Mouse (Mus musculus): ENCODE data around the gene Xcl1.
A peak's percentile ranks its signal among the peaks of the same experiment; 100 is the strongest.
"Not testable (repeated sequence)": the region's sequence is repeated elsewhere in the genome, so short reads cannot be mapped to it uniquely, and the experiment has no call there.

The Xcl1 gene

GRCm38 (mm10) chr1:164935477-164936044 lies at the start of gene Xcl1:
Gene Xcl1 (minus strand): TSS chr1:164935527.
- no peak for DNase-seq

- not testable (repeated sequence) for DNase-seq
Measured at GRCm38 (mm10) chr1:164984681-164985080, 49.4 kb upstream of the Xcl1 start.

- DNase-seq, result no peak
Measured at GRCm38 (mm10) chr1:164977351-164977750, 42.0 kb upstream of the Xcl1 start.

GRCm38 (mm10) chr1:164975729-164976128 lies 40.4 kb upstream of the Xcl1 start:
- DNase-seq, result no peak

GRCm38 (mm10) chr1:164975276-164975675 lies 39.9 kb upstream of the Xcl1 start:
- no peak for DNase-seq

- DNase-seq, result no peak
Measured at GRCm38 (mm10) chr1:164973790-164974189, 38.5 kb upstream of the Xcl1 start.

GRCm38 (mm10) chr1:164973341-164973740 lies 38.0 kb upstream of the Xcl1 start:
- no peak for DNase-seq

DNA sequence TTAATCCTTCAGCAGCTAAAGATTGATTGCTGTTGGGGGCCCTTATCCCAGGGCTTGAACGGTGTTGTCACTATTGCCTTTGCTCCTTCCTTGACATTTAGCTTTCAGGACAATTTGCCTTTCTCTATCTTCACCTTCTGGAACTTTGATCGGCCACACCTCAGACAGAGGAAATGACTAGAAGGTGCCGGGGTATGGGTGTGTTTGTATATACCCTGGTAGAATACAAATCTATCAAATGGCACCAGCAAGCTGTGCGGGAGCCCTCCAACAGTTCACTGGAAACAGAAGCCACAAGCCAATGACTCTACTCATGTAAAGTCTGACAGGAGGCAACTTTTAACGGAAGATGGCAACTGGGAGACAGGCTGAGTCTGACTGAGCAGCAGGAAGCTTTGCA lies 37.4 kb upstream of the Xcl1 start:
- DNase-seq, result no peak

DNA sequence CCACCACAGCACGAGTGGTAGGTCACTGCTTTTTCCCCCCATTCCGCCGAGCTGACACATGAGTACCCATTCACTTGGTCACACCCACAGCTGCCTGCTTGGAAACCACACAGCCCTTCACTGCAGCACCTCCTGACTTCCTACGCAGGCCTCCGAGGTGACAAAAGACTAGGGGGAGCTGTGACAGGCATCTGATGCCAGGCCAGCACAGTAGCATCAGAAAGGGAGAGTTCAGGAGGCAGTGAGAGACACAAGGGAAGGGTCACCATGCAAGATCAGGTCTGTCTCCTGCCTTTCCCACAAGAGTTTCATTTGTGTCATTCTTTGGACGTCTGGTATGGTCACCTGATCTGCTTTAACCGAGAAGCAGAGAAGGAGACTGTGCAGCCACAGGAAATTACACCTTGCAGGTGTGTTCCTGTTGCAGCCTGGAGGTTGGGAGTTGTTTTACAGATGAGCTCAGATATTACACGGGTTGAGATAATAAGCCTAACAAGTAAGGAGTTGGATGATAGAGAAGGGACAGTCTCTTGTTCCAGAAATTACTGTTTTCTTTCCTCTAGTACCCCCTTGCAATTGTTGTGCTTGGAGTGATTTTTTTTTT lies 30.9 kb upstream of the Xcl1 start:
- peak in 1 of 2 experiments; percentile 12 for DNase-seq

- DNase-seq, result no peak
Measured at GRCm38 (mm10) chr1:164960610-164961009, 25.3 kb upstream of the Xcl1 start.

GRCm38 (mm10) chr1:164959787-164960385 lies 24.6 kb upstream of the Xcl1 start:
- DNase-seq, result peak in 1 of 2 experiments; percentile 26

- DNase-seq, result no peak
Measured at GRCm38 (mm10) chr1:164959160-164959559, 23.8 kb upstream of the Xcl1 start.

- DNase-seq, result no peak
Measured at GRCm38 (mm10) chr1:164957974-164958373, 22.6 kb upstream of the Xcl1 start.

DNA sequence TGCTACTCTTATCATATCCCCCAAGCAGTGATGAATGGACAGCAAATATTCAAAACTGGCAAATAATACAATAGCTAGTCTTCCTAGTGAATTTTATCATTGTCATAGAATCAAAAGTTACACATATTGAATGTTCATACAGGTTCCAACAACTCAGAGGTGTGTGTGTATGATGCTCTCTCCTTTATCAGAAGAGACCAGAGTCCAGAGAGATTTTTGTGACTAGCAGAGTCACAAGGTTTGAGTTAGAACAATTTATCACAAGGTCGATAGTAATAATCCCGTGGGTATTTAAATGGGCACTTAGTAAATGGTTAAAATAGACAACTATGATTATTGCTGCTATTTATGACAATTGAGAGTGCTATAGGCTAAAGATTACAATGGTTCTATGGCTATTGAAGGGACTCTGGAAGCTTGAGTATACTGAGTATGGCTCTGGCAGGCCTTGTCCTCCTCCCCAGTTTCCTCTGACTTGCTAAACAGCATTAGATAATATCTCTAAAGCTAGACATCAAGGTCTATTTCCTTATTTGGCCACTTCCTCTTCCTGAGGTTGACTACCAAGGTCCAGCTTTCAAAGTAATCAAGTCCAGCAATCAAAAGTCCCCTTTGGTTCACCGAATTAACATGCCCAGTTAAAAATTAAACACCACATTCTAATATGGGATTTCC lies 21.5 kb upstream of the Xcl1 start:
- DNase-seq, result no peak

- DNase-seq, result no peak
Measured at GRCm38 (mm10) chr1:164955452-164956196, 20.3 kb upstream of the Xcl1 start.

GRCm38 (mm10) chr1:164953574-164953973 lies 18.2 kb upstream of the Xcl1 start:
- no peak for DNase-seq

GRCm38 (mm10) chr1:164936060-164936459 lies 733 bp upstream of the Xcl1 start:
- no peak for DNase-seq

GRCm38 (mm10) chr1:164933441-164934188 lies 1.7 kb downstream of the Xcl1 start:
- no peak for DNase-seq

- no peak for DNase-seq
Measured at GRCm38 (mm10) chr1:164931135-164931534, 4.2 kb downstream of the Xcl1 start.

- DNase-seq, result no peak
Measured at GRCm38 (mm10) chr1:164930006-164930405, 5.3 kb downstream of the Xcl1 start.

DNA sequence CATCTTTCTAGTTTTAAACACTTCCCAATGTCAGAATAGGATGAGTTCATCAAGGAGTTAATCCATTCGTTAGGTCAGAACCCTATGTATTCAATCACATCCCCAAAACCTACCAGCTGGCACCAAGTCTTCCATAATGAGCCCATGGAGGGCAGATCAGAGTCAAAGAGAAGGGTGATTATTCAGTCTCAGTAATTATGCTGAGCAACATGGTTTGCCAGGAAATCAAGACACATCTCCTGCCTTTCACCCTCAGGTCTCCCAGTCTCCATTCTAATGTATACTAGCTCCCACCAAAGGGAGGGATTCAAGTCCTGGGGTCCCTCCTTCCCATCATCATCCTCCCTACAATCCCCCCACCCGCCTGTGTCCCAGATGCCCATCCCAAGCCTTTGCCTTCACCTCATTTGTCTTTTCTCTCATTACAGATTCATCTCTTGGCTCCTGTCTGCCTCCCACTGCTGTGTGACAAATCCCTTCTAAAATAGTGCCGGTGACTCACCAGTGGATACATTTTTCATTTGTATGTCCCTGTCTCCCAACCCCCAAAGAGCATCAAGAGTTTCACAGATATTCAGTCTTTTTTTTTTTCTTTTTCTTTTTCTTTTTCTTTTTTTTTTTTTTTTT lies 8.7 kb downstream of the Xcl1 start:
- DNase-seq, result no peak

- DNase-seq, result peak; percentile 44 to 59
Measured at GRCm38 (mm10) chr1:164905047-164905446, 30.3 kb downstream of the Xcl1 start.

Measured in spleen, adult 18-20 months (tissue).